Mouse (Mus musculus) liver, embryonic 16.5 days (tissue): ENCODE results near the gene Dedd. TPM values are rescaled to one million over a fixed set of nuclear protein-coding genes. Genes with fewer than 3 reads are reported as not detected.

Experiments used
- ATAC-seq: fragments of 200-750 bp; cut with Nextera tagmentation; 2 replicates; pipeline ENCODE4 v1.8.0; 2017; ENCODE audit warnings: low read depth, mild to moderate bottlenecking, moderate number of reproducible peaks, moderate library complexity
- H3K27ac ChIP-seq: fragments of 300-500 bp; sonication (generic); 2 replicates; pipeline ENCODE4 v1.5.1; 2014; ENCODE audit warnings: mild to moderate bottlenecking, low read length
- H3K27me3 ChIP-seq: fragments of 300-500 bp; sonication (generic); 2 replicates; pipeline ENCODE4 v1.6.1; 2014; ENCODE audit warnings: low read depth, low read length, mixed read lengths; ENCODE audit not compliant: control insufficient read depth, insufficient read depth
- H3K36me3 ChIP-seq: fragments of 300-500 bp; sonication (generic); 2 replicates; pipeline ENCODE4 v1.6.1; 2014; ENCODE audit warnings: mild to moderate bottlenecking; ENCODE audit not compliant: control insufficient read depth, insufficient read depth
- H3K4me1 ChIP-seq: fragments of 300-500 bp; sonication (generic); 2 replicates; pipeline ENCODE4 v1.6.1; 2014; ENCODE audit warnings: low read depth, low read length, mixed read lengths; ENCODE audit not compliant: control insufficient read depth
- H3K4me2 ChIP-seq: fragments of 300-500 bp; sonication (generic); 2 replicates; pipeline ENCODE4 v1.6.1; 2014; ENCODE audit warnings: low read depth, low read length, mixed read lengths
- H3K4me3 ChIP-seq: fragments of 300-500 bp; sonication (generic); 2 replicates; pipeline ENCODE4 v1.5.1; 2014; ENCODE audit warnings: low read depth, mild to moderate bottlenecking, low read length
- H3K9ac ChIP-seq: fragments of 300-500 bp; sonication (generic); 2 replicates; pipeline ENCODE4 v1.6.1; 2014; ENCODE audit warnings: low read depth, low read length
- H3K9me3 ChIP-seq: fragments of 300-500 bp; sonication (generic); replicated peaks from 2 replicates; pipeline ENCODE4 v1.6.1; 2016; ENCODE audit warnings: low read length; ENCODE audit not compliant: control insufficient read depth
- WGBS: fragments of 180-500 bp; shearing (Covaris S2); extraction: QIAGEN DNeasy Blood & Tissue Kit; methylation state at CpG from one replicate; pipeline ENCODE4 v1.1.7; 2014; ENCODE audit not compliant: insufficient replicate concordance; 5-methylcytosine and 5-hydroxymethylcytosine counted together
- polyA plus RNA-seq: library from polyadenylated mRNA; unstranded; fragments of >200 nt; fragmentation: Nextera tagmentation; extraction: Ambion mirVana; gene quantifications from 2 replicates; pipeline ENCODE4 v1.2.1, GENCODE M21; 2015

Dedd gene
- polyA plus RNA-seq, 1 experiment from 2014 or later, result 17.5 TPM

DNA sequence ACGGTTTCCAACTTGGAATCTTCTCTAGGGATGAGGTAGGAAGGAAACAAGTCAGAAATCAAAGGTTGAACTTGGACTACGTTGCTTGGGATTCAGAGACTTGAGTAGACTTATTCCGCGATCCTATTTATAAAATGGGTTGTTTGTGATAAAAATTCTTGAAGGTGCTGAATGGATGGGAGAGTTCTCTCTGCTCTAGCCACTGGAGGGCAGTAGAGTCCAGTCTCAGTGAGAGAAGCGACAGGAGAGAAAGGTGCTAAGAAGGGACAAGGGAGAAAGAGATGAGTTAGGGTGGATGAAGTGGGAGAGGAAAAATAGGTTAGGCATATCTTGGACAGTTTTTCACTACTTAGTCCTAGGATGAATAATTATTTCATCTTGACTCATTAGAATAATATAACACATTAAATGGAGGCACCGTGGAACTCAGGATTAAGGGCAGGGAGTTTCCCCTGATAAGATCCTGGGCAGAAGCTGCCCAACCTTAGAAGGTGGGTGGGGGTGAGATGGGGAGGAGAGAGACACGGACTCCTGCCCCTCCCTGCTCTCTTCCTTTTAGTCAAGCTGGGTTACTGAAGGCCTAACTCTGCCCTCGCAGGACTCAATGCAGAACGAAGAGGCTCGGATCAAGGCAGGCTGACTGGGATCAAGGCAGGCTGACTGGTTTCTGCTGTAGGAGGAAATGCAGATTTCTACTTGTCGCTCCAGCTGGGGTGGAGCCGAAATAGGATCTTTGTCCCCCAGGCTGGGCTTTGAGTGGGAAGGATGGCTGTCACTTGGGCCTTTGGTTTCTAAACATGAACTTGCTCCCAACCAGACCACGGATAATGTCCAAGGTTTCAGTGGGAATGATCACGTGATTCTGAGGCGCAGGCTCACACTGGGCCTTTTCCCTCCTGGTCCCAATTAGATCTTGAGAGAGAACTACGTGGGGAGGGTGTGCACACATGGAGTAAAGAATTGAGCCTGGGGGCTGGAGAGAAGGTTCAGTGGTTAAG lies 32.5 kb downstream of the Dedd start:
- H3K4me2 ChIP-seq, result peak overlapping the region; percentile 84
- peak overlapping the region; percentile 62 for H3K4me3 ChIP-seq
- peak overlapping the region; percentile 58 for H3K9ac ChIP-seq
- peaks cover 10% of the 10 kb centered on the region; the same call in 1 of the 2 replicates for H3K36me3 ChIP-seq
- peak; percentile 72 for ATAC-seq
- H3K9me3 ChIP-seq, result no peaks in the 10 kb centered on the region
- peak overlapping the region; percentile 31 for H3K27ac ChIP-seq
- H3K27me3 ChIP-seq, result no peaks in the 10 kb centered on the region
- whole genome bisulfite sequencing, result 40% methylated on average over 16 of the region's 16 CpGs
- H3K4me1 ChIP-seq, result peaks cover 22% of the 10 kb centered on the region

DNA sequence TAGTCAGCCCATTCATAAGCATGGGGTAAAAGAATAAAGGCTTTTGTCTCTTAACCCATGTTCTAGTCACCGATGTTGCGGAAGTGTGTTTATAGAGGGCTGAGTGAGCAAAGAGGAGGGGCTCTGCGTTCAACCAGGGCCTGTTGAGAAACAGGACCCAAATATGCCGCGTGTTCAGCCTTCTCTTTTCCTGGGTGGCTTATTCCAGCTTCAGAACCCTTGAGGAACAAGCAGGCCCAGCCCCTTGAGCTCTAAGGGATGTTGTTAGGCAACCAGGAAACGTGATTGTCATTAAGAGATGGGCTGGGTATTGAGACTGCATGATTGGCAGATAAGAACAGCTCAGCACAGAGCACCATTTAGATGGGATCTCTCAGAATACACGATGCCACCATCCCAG lies 37.0 kb downstream of the Dedd start:
- Histone ChIP-seq H3K27me3 (no peaks in the 10 kb centered on the region; the same call in 1 of the 2 replicates), H3K9ac (no peak overlapping the region), H3K27ac (no peak overlapping the region), H3K36me3 (no peaks in the 10 kb centered on the region), H3K4me2 (no peak overlapping the region), H3K4me3 (no peak overlapping the region), H3K9me3 (no peaks in the 10 kb centered on the region), H3K4me1 (peaks cover 8% of the 10 kb centered on the region)
- WGBS, result 50% methylated on average over 7 of the region's 7 CpGs
- no peak for ATAC-seq

DNA sequence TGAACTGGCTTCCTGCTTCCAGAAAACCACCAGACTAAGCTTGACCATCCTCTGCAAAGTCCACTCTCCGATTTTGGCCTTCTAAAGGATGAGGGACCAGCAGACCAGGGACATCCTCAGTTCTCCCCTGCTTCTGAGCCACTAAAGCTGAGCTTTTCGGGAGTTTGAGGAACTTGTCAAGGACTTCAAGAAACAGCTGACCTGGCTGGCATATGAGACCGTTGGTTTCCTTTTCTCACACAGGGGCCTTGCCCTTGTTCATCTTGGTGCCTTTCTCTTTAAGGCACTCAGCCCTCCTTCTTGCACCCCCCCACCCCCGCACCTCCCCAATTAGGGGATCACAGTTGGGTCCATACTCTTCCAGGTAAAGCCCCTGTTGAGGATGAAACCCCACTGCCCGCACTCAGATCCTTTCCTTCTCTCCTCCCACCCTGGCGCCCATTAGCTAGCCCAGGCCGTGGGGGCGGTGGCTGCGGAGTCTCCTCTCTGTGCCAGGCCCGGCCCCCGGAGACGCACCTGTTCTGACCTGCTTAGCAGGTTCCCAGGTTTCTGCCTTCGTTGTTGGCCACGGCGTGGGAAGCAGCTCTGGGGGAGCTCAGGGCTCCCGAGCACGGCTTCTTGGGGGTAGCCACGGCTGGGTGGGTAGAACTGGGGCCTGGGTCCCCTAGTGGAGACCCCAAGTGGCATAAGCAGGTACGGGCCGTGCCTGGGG lies 41.1 kb downstream of the Dedd start, which contains the start of gene Nectin4:
Nectin4 (plus strand) TSS at position 255 of the 712 bp plus-strand sequence.
- no peaks in the 10 kb centered on the region for H3K9me3 ChIP-seq
- H3K27ac ChIP-seq, result no peak within 1 kb of the TSS
- peaks cover 2% of the 10 kb centered on the region for H3K27me3 ChIP-seq
- H3K4me3 ChIP-seq, result no peak within 1 kb of the TSS
- WGBS, result 36% methylated on average over 20 of the region's 20 CpGs
- no peak within 1 kb of the TSS for H3K4me2 ChIP-seq
- H3K4me1 ChIP-seq, result no peaks in the 10 kb centered on the region
- no peak for ATAC-seq
- no peak within 1 kb of the TSS for H3K9ac ChIP-seq
- H3K36me3 ChIP-seq, result no peaks in the 10 kb centered on the region

DNA sequence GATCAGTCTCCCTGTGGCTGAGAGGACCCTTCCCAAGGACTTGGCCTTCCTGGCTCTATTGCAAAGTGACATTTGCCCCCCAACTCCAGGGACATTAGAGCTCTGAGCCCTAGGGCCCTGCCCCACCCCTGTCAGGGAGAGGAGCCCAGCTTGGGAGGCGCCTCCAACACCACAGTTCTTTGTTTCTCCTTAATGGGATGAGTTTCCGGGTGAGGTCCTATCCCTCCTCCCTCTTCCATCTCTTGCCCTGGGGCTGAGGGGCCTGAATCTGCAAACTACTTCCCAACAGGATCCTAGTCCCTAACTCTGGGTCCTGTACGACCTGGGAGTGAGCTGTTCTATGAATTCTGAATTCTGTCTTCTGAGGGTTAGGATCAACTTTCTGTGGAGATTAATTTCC lies 43.9 kb downstream of the Dedd start:
- no peak overlapping the region for H3K9ac ChIP-seq
- no peak for ATAC-seq

DNA sequence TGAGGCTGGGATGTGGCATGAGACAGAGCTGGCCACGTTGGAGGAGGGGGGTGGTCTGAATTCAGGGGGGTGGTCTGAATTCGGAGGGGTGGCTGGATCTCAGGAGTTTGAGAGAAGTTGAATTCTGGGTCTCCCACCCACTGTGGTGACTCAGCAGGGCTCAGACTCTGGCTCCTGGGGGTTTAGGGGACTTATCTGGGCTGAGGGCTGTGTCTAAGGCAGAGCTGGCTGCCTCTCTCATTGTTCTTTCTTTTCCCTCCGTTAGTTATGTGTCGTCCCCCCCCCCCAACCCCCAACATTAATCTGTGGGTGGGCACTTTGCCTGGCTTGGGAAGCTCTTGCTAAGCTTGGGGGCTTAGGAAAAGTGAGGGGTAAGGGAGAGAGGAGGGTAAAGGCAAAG lies 45.0 kb downstream of the Dedd start:
- H3K9me3 ChIP-seq, result no peaks in the 10 kb centered on the region
- no peak overlapping the region for H3K4me3 ChIP-seq
- 5% methylated on average over 4 of the region's 4 CpGs for WGBS
- H3K4me2 ChIP-seq, result no peak overlapping the region
- no peak overlapping the region for H3K27ac ChIP-seq
- no peaks in the 10 kb centered on the region; the same call in 1 of the 2 replicates for H3K4me1 ChIP-seq
- H3K27me3 ChIP-seq, result peaks cover 2% of the 10 kb centered on the region
- no peaks in the 10 kb centered on the region for H3K36me3 ChIP-seq
- no peak for ATAC-seq
- no peak overlapping the region for H3K9ac ChIP-seq

More for the DNA sequence above, 43.9 kb downstream of the Dedd start:
- H3K4me2 ChIP-seq, result no peak overlapping the region
- no peaks in the 10 kb centered on the region; the same call in 1 of the 2 replicates for H3K4me1 ChIP-seq
- no peak overlapping the region for H3K4me3 ChIP-seq
- H3K27me3 ChIP-seq, result peaks cover 2% of the 10 kb centered on the region
- H3K27ac ChIP-seq, result no peak overlapping the region
- H3K36me3 ChIP-seq, result no peaks in the 10 kb centered on the region
- H3K9me3 ChIP-seq, result no peaks in the 10 kb centered on the region
- 64% methylated on average over 3 of the region's 3 CpGs for WGBS

DNA sequence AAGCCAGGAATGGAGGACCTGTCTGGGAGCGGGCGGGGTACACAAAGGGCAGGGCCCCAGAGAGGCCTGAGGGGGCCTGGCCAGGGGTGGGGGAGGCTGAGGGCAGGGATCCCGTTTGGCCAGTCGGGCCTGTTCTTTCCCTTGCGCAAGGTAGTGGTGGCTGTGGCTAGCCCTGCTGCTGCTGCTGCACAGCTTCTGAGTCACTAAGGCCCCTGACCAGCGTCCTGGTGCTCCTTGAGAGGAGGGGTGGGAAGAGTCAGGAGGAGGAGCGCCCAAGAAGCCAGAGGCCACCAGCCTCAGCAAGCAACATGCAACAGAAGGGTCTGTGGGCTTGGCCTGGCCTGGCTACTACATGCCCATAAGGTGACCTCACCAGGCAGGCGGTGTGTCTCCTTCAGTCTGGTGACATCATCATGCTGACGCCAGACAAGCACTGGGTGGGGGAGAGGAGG lies 46.7 kb downstream of the Dedd start:
- 37% methylated on average over 9 of the region's 9 CpGs for WGBS
- no peak overlapping the region for H3K4me3 ChIP-seq

DNA sequence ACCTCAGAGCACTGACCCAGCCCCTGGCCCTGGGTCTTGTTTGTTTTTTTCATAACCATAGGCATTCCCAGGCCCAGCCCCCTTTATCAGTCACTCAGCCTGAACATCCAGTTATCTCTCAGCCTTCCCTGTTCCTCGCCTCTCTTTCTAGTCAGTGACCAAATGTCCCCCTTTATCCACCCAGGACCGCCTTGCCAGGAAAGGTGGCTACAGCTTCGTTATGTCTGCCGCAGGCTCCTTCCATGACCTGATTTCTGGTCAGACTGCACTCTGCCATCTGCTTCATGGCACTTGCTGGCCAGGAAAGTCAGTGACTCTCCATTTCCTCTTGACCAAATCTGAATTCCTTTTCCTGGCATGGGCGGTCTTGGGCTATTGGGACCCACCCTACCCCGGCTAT lies 49.4 kb downstream of the Dedd start:
- H3K27me3 ChIP-seq, result peaks cover 13% of the 10 kb centered on the region
- H3K4me1 ChIP-seq, result no peaks in the 10 kb centered on the region; the same call in 1 of the 2 replicates
- H3K9ac ChIP-seq, result no peak overlapping the region
- no peaks in the 10 kb centered on the region for H3K9me3 ChIP-seq
- ATAC-seq, result no peak
- 59% methylated on average over 6 of the region's 6 CpGs for WGBS
- no peaks in the 10 kb centered on the region for H3K36me3 ChIP-seq
- no peak overlapping the region for H3K27ac ChIP-seq
- no peak overlapping the region for H3K4me3 ChIP-seq
- H3K4me2 ChIP-seq, result no peak overlapping the region

More for the DNA sequence above, 46.7 kb downstream of the Dedd start:
- H3K27me3 ChIP-seq, result peaks cover 12% of the 10 kb centered on the region
- no peaks in the 10 kb centered on the region; the same call in 1 of the 2 replicates for H3K4me1 ChIP-seq
- H3K4me2 ChIP-seq, result no peak overlapping the region
- no peak for ATAC-seq
- no peaks in the 10 kb centered on the region for H3K36me3 ChIP-seq
- no peaks in the 10 kb centered on the region for H3K9me3 ChIP-seq
- no peak overlapping the region for H3K9ac ChIP-seq
- H3K27ac ChIP-seq, result no peak overlapping the region

DNA sequence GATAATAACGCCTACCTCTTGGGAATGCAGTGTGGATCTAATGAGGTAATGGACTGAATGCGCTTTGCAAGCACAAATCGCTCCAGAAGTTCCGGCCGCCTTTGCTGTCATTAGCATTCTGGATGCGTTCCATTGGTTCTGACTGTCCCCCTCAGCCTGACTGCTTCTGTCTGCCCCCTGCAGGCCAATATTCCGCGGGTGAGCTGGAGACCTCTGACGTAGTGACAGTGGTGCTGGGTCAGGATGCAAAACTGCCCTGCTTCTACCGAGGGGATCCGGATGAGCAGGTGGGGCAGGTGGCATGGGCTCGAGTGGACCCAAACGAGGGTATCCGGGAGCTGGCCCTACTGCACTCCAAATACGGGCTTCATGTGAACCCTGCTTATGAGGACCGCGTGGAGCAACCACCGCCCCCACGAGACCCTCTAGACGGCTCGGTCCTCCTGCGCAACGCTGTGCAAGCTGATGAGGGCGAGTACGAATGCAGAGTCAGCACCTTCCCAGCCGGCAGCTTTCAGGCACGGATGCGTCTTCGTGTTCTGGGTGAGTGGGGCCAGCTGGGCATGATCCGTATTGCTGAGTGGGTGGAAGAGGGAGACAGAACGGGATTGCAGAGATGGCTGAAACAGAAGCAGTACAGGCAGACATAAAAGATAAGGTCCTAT lies 51.1 kb downstream of the Dedd start:
- peak; percentile 58 for ATAC-seq

More for the DNA sequence above, 51.1 kb downstream of the Dedd start:
- no peak overlapping the region for H3K27ac ChIP-seq
- peaks cover 13% of the 10 kb centered on the region for H3K27me3 ChIP-seq
- peak overlapping the region; percentile 33; the same call in 1 of the 2 replicates for H3K4me2 ChIP-seq
- no peaks in the 10 kb centered on the region for H3K36me3 ChIP-seq
- H3K4me3 ChIP-seq, result peak overlapping the region; percentile 7; the same call in 1 of the 2 replicates
- no peaks in the 10 kb centered on the region; the same call in 1 of the 2 replicates for H3K4me1 ChIP-seq
- no peaks in the 10 kb centered on the region for H3K9me3 ChIP-seq
- no peak overlapping the region for H3K9ac ChIP-seq
- 6% methylated on average over 31 of the region's 31 CpGs for WGBS
